Mouse (Mus musculus) brain, adult 2 months (tissue): Measurements from ENCODE around the gene Exosc2.

Source experiments
- DNase-seq: peaks from one replicate; pipeline ENCODE4 v3.0.0; 2011; ENCODE audit warnings: low read depth, low spot score

The Exosc2 gene

DNA sequence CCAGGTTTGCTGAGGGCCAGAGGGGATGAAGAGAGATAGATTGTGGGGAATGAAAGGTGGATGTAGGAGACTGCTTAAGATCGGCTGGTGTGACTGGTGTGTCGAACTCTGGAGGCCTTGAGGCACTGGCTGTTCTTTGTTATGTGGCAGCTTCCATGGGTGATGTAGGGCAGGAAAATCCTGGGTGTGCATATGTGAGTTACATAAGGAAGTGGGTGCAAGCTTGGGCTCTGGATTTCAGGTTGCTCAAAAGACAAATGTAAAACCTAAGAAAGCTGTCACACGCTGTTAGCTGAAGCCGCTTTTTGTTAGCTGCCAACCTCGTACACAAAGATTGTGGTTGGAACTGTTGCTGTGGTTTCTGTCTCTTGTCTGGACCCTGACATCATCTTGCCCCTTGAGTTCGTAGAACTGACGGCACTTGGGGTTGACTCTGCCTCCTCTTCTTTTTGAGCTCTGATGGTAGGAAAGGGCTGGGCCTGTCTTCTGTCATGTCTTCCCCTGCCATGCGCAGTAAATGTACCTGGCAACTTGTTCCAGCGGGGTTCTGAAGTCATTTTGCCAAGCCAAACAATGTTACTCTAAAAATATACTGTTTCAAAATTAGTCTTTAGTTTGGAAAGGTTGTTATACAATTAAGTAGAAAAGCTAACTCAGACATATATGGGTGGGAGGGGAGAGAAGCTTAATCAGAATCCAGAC, 57.2 kb downstream of the Exosc2 start:
- peak; percentile 72 for DNase-seq

DNA sequence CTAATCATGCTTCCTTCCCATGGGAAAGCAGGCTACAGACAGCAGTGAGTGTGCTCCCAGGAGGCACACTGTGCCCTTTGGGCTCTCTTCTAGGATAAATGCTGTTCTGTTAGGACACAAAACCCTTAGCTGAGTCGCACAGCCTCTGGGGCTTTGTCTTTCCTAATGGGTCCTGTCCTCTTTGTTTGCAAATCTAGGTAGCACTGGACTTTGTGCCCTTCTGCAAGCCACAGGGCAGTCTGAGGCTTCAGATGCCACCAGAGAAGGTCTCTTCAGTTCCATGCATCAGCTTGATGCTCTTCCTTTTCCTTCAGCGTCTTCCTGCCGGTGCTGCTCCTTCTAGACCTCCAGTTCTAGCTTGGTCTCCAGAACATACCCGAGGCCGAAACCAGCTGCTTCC, 60.1 kb downstream of the Exosc2 start:
- no peak for DNase-seq
